Mouse (Mus musculus) midbrain, postnatal 0 days (tissue): ENCODE results near the gene Abhd12b. TPM values are rescaled to one million over a fixed set of nuclear protein-coding genes. Genes with fewer than 3 reads are reported as not detected.
A peak's percentile ranks its signal among the peaks of the same experiment; 100 is the strongest.

Source experiments
- ATAC-seq: fragments of 200-750 bp; cut with Nextera tagmentation; 2 replicates; pipeline ENCODE4 v1.8.0; 2017; ENCODE audit warnings: moderate number of reproducible peaks, mild to moderate bottlenecking, moderate TSS enrichment, moderate library complexity; ENCODE audit not compliant: low FRiP score
- DNase-seq: peaks from one replicate; pipeline ENCODE4 v3.0.0-alpha.2; 2015; ENCODE audit warnings: low spot score
- H3K27ac ChIP-seq: fragments of 300-500 bp; sonication (generic); 2 replicates; pipeline ENCODE4 v1.5.1; 2014; ENCODE audit warnings: low read depth, mild to moderate bottlenecking, low read length, mixed read lengths
- H3K27me3 ChIP-seq: fragments of 300-500 bp; sonication (generic); 2 replicates; pipeline ENCODE4 v1.6.1; 2014; ENCODE audit warnings: low read length, control low read depth, mixed read lengths; ENCODE audit not compliant: insufficient read depth
- H3K36me3 ChIP-seq: fragments of 300-500 bp; sonication (generic); 2 replicates; pipeline ENCODE4 v1.6.1; 2014; ENCODE audit warnings: low read length, control low read depth, mixed read lengths; ENCODE audit not compliant: insufficient read depth
- H3K4me1 ChIP-seq: fragments of 300-500 bp; sonication (generic); 2 replicates; pipeline ENCODE4 v1.6.1; 2014; ENCODE audit warnings: mild to moderate bottlenecking, control low read depth, antibody characterized with exemption, low read length, mixed read lengths; ENCODE audit not compliant: insufficient read depth
- H3K4me2 ChIP-seq: fragments of 300-500 bp; sonication (generic); 2 replicates; pipeline ENCODE4 v1.6.1; 2014; ENCODE audit warnings: low read depth, mild to moderate bottlenecking, low read length, mixed read lengths; ENCODE audit not compliant: poor library complexity, severe bottlenecking
- H3K4me3 ChIP-seq: fragments of 300-500 bp; sonication (generic); 2 replicates; pipeline ENCODE4 v1.5.1; 2014; ENCODE audit warnings: low read depth, mild to moderate bottlenecking, low read length, moderate library complexity
- H3K9ac ChIP-seq: fragments of 300-500 bp; sonication (generic); replicated peaks from 2 replicates; pipeline ENCODE4 v1.6.1; 2014; ENCODE audit warnings: mild to moderate bottlenecking, low read length, moderate library complexity, mixed read lengths; ENCODE audit not compliant: poor library complexity, severe bottlenecking
- H3K9me3 ChIP-seq: fragments of 300-500 bp; sonication (generic); 2 replicates; pipeline ENCODE4 v1.6.1; 2016; ENCODE audit warnings: low read length, control low read depth
- CTCF ChIP-seq: IDR thresholded peaks from 2 replicates; pipeline ENCODE4 v1.5.1; 2016; ENCODE audit warnings: antibody characterized with exemption, mild to moderate bottlenecking
- WGBS: fragments of 180-500 bp; shearing (Covaris S2); extraction: QIAGEN DNeasy Blood & Tissue Kit; methylation state at CpG from one replicate; pipeline ENCODE4 v1.1.7; 2014; 5-methylcytosine and 5-hydroxymethylcytosine counted together
- polyA plus RNA-seq: library from polyadenylated mRNA; unstranded; fragments of >200 nt; fragmentation: Nextera tagmentation; extraction: Ambion mirVana; gene quantifications from 2 replicates; pipeline ENCODE4 v1.2.1, GENCODE M21; 2015
- total RNA-seq: library from RNA; depleted of rRNA; stranded (reverse); fragments of >200 nt; gene quantifications from 2 replicates; pipeline ENCODE4 v1.2.3, GENCODE M21; 2014; rRNA removed

The Abhd12b gene
- total RNA-seq, result not detected in 2 replicates
- 0.15 and 0.19 TPM in 2 replicates for polyA plus RNA-seq

GRCm38 (mm10) chr12:70153842-70154241, at the start of gene Abhd12b:
Gene Abhd12b (plus strand): TSS chr12:70154142.
- Histone ChIP-seq H3K27me3 (no peaks in the 10 kb centered on the region), H3K4me3 (no peak within 1 kb of the TSS), H3K27ac (no peak within 1 kb of the TSS), H3K36me3 (no peaks in the 10 kb centered on the region), H3K9ac (no peak within 1 kb of the TSS), H3K4me2 (no peak within 1 kb of the TSS), H3K4me1 (peaks cover 2% of the 10 kb centered on the region; the same call in 1 of the 2 replicates), H3K9me3 (no peaks in the 10 kb centered on the region)
- DNase-seq (no peak), ATAC-seq (no peak)
- no peak for TF ChIP-seq CTCF
- 67% methylated on average over 3 of the region's 3 CpGs for WGBS

- H3K9me3 ChIP-seq, result no peaks in the 10 kb centered on the region
- DNase-seq (no peak), ATAC-seq (no peak)
- no peak for TF ChIP-seq CTCF
- 0 out of 2 replicates have a peak overlapping the region, but pooled peaks have one; percentile 4 for H3K9ac ChIP-seq
- no peak overlapping the region for H3K27ac ChIP-seq
- no peaks in the 10 kb centered on the region; the same call in 1 of the 2 replicates for H3K36me3 ChIP-seq
- no peaks in the 10 kb centered on the region for H3K27me3 ChIP-seq
- WGBS, result 40% methylated on average over 4 of the region's 4 CpGs
- no peak overlapping the region for H3K4me2 ChIP-seq
- no peaks in the 10 kb centered on the region for H3K4me1 ChIP-seq
- no peak overlapping the region for H3K4me3 ChIP-seq
These were observed 49.7 kb upstream of the Abhd12b start for GRCm38 (mm10) chr12:70104199-70104598.

GRCm38 (mm10) chr12:70104776-70105420, 49.0 kb upstream of the Abhd12b start:
- Histone ChIP-seq H3K27me3 (no peaks in the 10 kb centered on the region), H3K4me2 (no peak overlapping the region), H3K9ac (0 out of 2 replicates have a peak overlapping the region, but pooled peaks have one; percentile 4), H3K4me1 (no peaks in the 10 kb centered on the region), H3K27ac (no peak overlapping the region), H3K36me3 (no peaks in the 10 kb centered on the region; the same call in 1 of the 2 replicates), H3K4me3 (no peak overlapping the region), H3K9me3 (no peaks in the 10 kb centered on the region)
- no peak for TF ChIP-seq CTCF
- DNase-seq (no peak), ATAC-seq (no peak)
- WGBS, result 21% methylated on average over 5 of the region's 5 CpGs

- ATAC-seq (no peak), DNase-seq (no peak)
- no peak overlapping the region for H3K4me3 ChIP-seq
- H3K27ac ChIP-seq, result no peak overlapping the region
- 51% methylated on average over 6 of the region's 6 CpGs for WGBS
- no peak overlapping the region for H3K9ac ChIP-seq
- no peaks in the 10 kb centered on the region; the same call in 1 of the 2 replicates for H3K36me3 ChIP-seq
- no peak overlapping the region for H3K4me2 ChIP-seq
- H3K9me3 ChIP-seq, result no peaks in the 10 kb centered on the region
- no peaks in the 10 kb centered on the region for H3K27me3 ChIP-seq
- no peaks in the 10 kb centered on the region for H3K4me1 ChIP-seq
- TF ChIP-seq CTCF, result no peak
These were observed 48.1 kb upstream of the Abhd12b start for GRCm38 (mm10) chr12:70105885-70106284.

DNA sequence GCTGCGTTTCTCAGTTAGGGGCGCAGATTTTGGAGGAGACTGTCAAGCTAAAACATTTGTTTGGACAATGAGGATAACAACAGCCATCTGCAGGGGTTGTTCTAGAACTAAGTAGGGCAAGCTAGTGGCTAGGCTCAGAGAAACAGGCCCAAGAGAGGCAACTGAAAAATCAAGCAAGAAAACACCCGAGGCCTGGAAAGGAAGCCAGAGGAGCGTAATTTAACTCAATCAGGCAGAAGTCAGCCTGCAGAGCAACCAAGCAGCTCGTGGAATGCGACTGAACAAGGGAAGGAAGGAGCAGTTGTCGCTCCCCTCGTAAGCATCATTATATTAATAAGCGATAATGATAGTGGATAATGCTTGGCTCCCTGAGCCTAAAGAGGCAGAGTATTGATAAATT, 47.4 kb upstream of the Abhd12b start:
- H3K9ac ChIP-seq, result no peak overlapping the region
- H3K27ac ChIP-seq, result no peak overlapping the region
- H3K9me3 ChIP-seq, result no peaks in the 10 kb centered on the region
- ATAC-seq (no peak), DNase-seq (peak; percentile 31)
- H3K4me2 ChIP-seq, result no peak overlapping the region
- no peaks in the 10 kb centered on the region for H3K36me3 ChIP-seq
- TF ChIP-seq CTCF, result no peak
- no peaks in the 10 kb centered on the region for H3K27me3 ChIP-seq
- no peak overlapping the region for H3K4me3 ChIP-seq
- 59% methylated on average over 9 of the region's 9 CpGs for WGBS
- no peaks in the 10 kb centered on the region for H3K4me1 ChIP-seq

- Histone ChIP-seq H3K27ac (no peak overlapping the region), H3K9ac (no peak overlapping the region), H3K4me2 (no peak overlapping the region), H3K27me3 (no peaks in the 10 kb centered on the region), H3K4me1 (peaks cover 2% of the 10 kb centered on the region; the same call in 1 of the 2 replicates), H3K36me3 (no peaks in the 10 kb centered on the region), H3K4me3 (no peak overlapping the region), H3K9me3 (no peaks in the 10 kb centered on the region)
- WGBS, result 55% methylated on average over 2 of the region's 2 CpGs
- DNase-seq (no peak), ATAC-seq (no peak)
- no peak for TF ChIP-seq CTCF
These were observed 45.8 kb upstream of the Abhd12b start for GRCm38 (mm10) chr12:70108104-70108503.
